Mouse (Mus musculus) hindbrain, postnatal 0 days (tissue): ENCODE measurements around the gene Rhou. TPM values are rescaled to one million over a fixed set of nuclear protein-coding genes. Genes with fewer than 3 reads are reported as not detected.
"Not testable (repeated sequence)": the region's sequence is repeated elsewhere in the genome, so short reads cannot be mapped to it uniquely, and the experiment has no call there.

Source experiments
- ATAC-seq: fragments of 200-750 bp; cut with Nextera tagmentation; 2 replicates; pipeline ENCODE4 v1.8.0; 2017; ENCODE audit warnings: mild to moderate bottlenecking, moderate TSS enrichment, moderate library complexity
- DNase-seq: peaks from one replicate; pipeline ENCODE4 v3.0.0-alpha.2; 2015; ENCODE audit warnings: low spot score
- H3K27ac ChIP-seq: fragments of 300-500 bp; sonication (generic); 2 replicates; pipeline ENCODE4 v1.5.1; 2014; ENCODE audit warnings: mild to moderate bottlenecking
- H3K27me3 ChIP-seq: fragments of 300-500 bp; sonication (generic); 2 replicates; pipeline ENCODE4 v1.6.1; 2014; ENCODE audit warnings: low read length, mixed read lengths; ENCODE audit not compliant: insufficient read depth
- H3K36me3 ChIP-seq: fragments of 300-500 bp; sonication (generic); 2 replicates; pipeline ENCODE4 v1.6.1; 2014; ENCODE audit warnings: low read length, mixed read lengths; ENCODE audit not compliant: insufficient read depth
- H3K4me1 ChIP-seq: fragments of 300-500 bp; sonication (generic); 2 replicates; pipeline ENCODE4 v1.6.1; 2014; ENCODE audit warnings: antibody characterized with exemption, low read length, mixed read lengths; ENCODE audit not compliant: insufficient read depth
- H3K4me2 ChIP-seq: fragments of 300-500 bp; sonication (generic); 2 replicates; pipeline ENCODE4 v1.6.1; 2014; ENCODE audit warnings: low read depth, mild to moderate bottlenecking, low read length, moderate library complexity, mixed read lengths
- H3K4me3 ChIP-seq: fragments of 300-500 bp; sonication (generic); 2 replicates; pipeline ENCODE4 v1.5.1; 2014; ENCODE audit warnings: low read length
- H3K9ac ChIP-seq: fragments of 300-500 bp; sonication (generic); replicated peaks from 2 replicates; pipeline ENCODE4 v1.6.1; 2014; ENCODE audit warnings: mild to moderate bottlenecking, low read length, moderate library complexity, mixed read lengths
- H3K9me3 ChIP-seq: fragments of 300-500 bp; sonication (generic); 2 replicates; pipeline ENCODE4 v1.6.1; 2016; ENCODE audit warnings: low read length, mixed read lengths
- CTCF ChIP-seq: IDR thresholded peaks from 2 replicates; pipeline ENCODE4 v1.5.1; 2016; ENCODE audit warnings: antibody characterized with exemption, control low read depth, low read depth
- WGBS: fragments of 180-500 bp; shearing (Covaris S2); extraction: QIAGEN DNeasy Blood & Tissue Kit; methylation state at CpG from one replicate; pipeline ENCODE4 v1.1.7; 2014; 5-methylcytosine and 5-hydroxymethylcytosine counted together
- polyA plus RNA-seq: library from polyadenylated mRNA; unstranded; fragments of >200 nt; fragmentation: Nextera tagmentation; extraction: Ambion mirVana; gene quantifications from 2 replicates; pipeline ENCODE4 v1.2.1, GENCODE M21; 2015
- total RNA-seq: library from RNA; depleted of rRNA; stranded (reverse); fragments of >200 nt; gene quantifications from 2 replicates; pipeline ENCODE4 v1.2.3, GENCODE M21; 2014; rRNA removed

Gene Rhou
- total RNA-seq (22.1 and 25.2 TPM in 2 replicates), polyA plus RNA-seq (7.8 and 7.9 TPM in 2 replicates)

DNA sequence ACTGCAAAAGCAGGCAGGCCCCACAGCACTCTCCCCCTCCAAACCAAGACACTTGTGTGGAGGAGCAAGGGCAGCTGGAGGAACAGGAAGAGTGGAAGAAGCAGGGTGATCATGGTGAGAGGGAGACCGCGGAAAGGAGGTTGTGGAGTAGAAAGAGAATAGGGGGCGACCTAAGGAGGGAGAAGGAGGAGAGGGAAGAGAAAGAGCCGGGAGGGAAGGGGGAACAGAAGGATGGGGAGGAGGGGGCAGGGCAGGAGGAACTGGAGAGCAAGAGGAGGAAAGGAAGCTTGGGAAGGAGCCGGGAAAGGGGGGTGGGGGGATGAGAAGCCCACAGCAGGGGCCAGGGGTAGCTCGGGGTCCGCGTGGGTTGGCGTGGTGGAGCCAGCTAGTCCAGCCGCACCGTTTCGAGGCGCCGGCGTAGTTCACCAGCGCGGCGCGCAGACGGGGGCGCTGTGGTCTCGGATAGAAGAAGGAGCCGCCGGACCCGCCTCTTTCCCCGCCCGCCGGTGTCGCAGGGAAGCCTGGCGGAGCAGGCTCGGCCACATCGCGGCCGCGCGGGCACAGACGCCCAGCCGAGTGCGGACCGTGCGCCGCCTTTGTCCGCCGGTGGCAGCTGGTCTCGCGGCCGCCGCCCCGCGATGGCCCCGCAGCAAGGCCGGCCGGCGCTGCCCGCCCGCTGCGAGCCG, at the start of gene Rhou:
TSS of gene Rhou (plus strand) at position 622 of the 686 bp plus-strand sequence.
- peak within 1 kb of the TSS; percentile 65 for H3K4me2 ChIP-seq
- peaks cover 7% of the 10 kb centered on the region; the same call in 1 of the 2 replicates for H3K36me3 ChIP-seq
- peaks cover 7% of the 10 kb centered on the region; the same call in 1 of the 2 replicates for H3K4me1 ChIP-seq
- peak within 1 kb of the TSS; percentile 92 for H3K27ac ChIP-seq
- ATAC-seq: peak; percentile 93
- no peaks in the 10 kb centered on the region for H3K9me3 ChIP-seq
- WGBS: 7% methylated on average over 39 of the region's 58 CpGs
- TF ChIP-seq CTCF: peak; percentile 72
- H3K27me3 ChIP-seq: no peaks in the 10 kb centered on the region
- peak within 1 kb of the TSS; percentile 84 for H3K9ac ChIP-seq
- peak within 1 kb of the TSS; percentile 78 for H3K4me3 ChIP-seq
- DNase-seq: peak; percentile 97

DNA sequence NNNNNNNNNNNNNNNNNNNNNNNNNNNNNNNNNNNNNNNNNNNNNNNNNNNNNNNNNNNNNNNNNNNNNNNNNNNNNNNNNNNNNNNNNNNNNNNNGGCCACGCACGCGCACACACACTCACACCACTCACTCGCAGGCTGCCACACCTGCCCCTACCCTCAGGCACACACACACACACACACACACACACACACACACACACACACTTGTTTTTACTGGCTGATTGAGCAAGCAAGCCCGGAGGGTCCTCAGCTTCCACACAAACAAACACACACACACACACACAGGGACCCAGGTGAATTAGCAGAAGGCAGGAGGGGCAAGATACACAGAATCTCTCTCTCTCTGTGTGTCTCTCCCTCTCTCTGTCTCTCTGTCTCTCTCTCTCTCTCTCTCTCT, 41.1 kb upstream of the Rhou start:
- H3K27me3 ChIP-seq, H3K27ac ChIP-seq, DNase-seq, H3K9me3 ChIP-seq, ATAC-seq, H3K9ac ChIP-seq, H3K4me1 ChIP-seq, H3K4me3 ChIP-seq, H3K4me2 ChIP-seq, H3K36me3 ChIP-seq: not testable (repeated sequence)
- 60% methylated on average over 1 of the region's 5 CpGs for WGBS

DNA sequence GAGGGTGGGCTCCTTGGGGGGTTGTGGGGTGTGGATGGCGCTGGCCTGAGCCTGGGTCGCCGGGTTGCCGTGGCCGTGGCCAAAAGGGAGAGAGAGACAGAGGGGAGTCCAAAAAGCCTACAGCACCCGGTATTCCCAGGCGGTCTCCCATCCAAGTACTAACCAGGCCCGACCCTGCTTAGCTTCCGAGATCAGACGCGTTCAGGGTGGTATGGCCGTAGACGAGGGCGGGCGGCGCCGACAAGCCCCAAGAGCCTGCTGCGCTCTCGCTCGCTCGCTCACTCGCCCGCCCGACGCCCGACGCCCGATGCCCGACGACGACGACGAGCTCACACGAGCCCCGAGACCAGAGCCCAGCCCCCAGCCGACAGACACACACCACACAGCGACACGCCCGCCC, 30.2 kb upstream of the Rhou start:
- not testable (repeated sequence) for H3K36me3 ChIP-seq, H3K4me3 ChIP-seq, H3K4me1 ChIP-seq, H3K4me2 ChIP-seq, DNase-seq, ATAC-seq, H3K27me3 ChIP-seq, H3K9me3 ChIP-seq, H3K27ac ChIP-seq, H3K9ac ChIP-seq
- WGBS: no CpG with 5 or more reads among the region's 39 CpGs

DNA sequence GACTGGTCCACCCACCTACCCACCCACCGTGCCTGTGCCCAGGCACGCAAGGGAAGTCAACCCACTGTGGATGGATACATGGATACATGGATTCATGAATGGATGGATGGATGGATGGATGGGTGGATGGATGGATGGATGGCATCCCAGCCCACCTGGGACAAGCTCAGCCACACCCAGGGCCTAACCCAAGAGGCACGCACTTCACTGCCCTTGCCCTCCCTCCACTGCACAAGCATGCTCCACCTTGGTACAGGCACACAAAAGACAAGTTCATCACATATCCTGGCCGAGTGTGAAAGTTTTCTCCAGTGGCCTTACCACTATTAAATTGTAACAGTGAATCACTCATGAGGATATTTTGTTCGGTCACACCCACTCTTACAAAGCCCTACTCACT, 29.5 kb upstream of the Rhou start:
- Histone ChIP-seq H3K27me3 (0 out of 2 replicates have a peak, but pooled peaks cover 3% of the 10 kb centered on the region), H3K4me1 (peaks cover 5% of the 10 kb centered on the region; the same call in 1 of the 2 replicates), H3K4me3 (no peak overlapping the region), H3K9ac (no peak overlapping the region), H3K9me3 (no peaks in the 10 kb centered on the region), H3K27ac (no peak overlapping the region), H3K4me2 (no peak overlapping the region), H3K36me3 (no peaks in the 10 kb centered on the region)
- TF ChIP-seq CTCF: no peak
- no peak for DNase-seq
- 64% methylated on average over 5 of the region's 5 CpGs for WGBS
- ATAC-seq: no peak

DNA sequence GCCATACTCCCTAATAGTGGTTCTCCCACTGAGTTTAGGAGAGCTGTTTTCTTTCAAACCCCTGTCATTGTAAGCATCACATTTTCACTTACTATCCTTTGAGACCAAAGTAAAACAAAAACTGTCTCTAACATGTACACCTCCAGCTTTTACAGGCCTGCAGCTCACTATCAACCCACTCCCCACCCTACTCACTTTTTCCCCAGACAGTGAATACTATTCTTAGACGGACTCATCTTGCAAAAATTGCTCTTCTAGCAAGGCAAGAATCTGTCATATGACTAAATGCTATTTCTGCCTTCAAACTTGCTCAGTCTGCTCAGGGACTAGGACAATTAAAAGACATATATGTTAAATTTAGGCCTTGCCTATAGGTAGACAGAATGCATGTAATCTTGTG, 29.0 kb upstream of the Rhou start:
- Histone ChIP-seq H3K4me1 (peaks cover 5% of the 10 kb centered on the region; the same call in 1 of the 2 replicates), H3K27me3 (0 out of 2 replicates have a peak, but pooled peaks cover 3% of the 10 kb centered on the region), H3K9ac (no peak overlapping the region), H3K4me3 (no peak overlapping the region), H3K36me3 (no peaks in the 10 kb centered on the region), H3K27ac (no peak overlapping the region), H3K4me2 (no peak overlapping the region), H3K9me3 (no peaks in the 10 kb centered on the region)
- DNase-seq (no peak), ATAC-seq (no peak)
- 58% methylated on average over 1 of the region's 1 CpGs for WGBS
- TF ChIP-seq CTCF: no peak

DNA sequence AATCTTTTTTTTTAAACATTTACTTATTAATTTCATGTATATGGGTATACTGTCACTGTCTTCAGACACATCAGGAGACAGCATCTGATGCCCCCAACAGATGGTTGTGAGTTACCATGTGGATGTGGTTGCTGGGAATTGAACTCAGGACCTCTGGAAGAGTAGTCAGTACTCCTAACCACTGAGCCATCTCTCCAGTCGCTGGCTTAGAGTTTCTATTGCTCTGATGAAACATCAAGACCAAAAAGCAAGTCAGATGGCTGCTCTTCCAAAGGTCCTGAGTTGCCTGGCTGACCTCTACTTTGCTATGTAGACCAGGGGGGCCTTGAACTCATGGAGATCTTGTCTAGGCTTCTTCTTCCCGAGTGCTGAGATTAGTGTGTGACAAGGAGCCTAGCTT, 28.0 kb upstream of the Rhou start:
- DNase-seq (no peak), ATAC-seq (no peak)
- H3K9me3 ChIP-seq: no peaks in the 10 kb centered on the region
- H3K36me3 ChIP-seq: no peaks in the 10 kb centered on the region
- H3K27ac ChIP-seq: no peak overlapping the region
- 0 out of 2 replicates have a peak, but pooled peaks cover 3% of the 10 kb centered on the region for H3K27me3 ChIP-seq
- no peak overlapping the region for H3K9ac ChIP-seq
- no peak for TF ChIP-seq CTCF
- H3K4me3 ChIP-seq: no peak overlapping the region
- no peak overlapping the region for H3K4me2 ChIP-seq
- WGBS: 28% methylated on average over 2 of the region's 2 CpGs
- H3K4me1 ChIP-seq: peaks cover 5% of the 10 kb centered on the region; the same call in 1 of the 2 replicates

DNA sequence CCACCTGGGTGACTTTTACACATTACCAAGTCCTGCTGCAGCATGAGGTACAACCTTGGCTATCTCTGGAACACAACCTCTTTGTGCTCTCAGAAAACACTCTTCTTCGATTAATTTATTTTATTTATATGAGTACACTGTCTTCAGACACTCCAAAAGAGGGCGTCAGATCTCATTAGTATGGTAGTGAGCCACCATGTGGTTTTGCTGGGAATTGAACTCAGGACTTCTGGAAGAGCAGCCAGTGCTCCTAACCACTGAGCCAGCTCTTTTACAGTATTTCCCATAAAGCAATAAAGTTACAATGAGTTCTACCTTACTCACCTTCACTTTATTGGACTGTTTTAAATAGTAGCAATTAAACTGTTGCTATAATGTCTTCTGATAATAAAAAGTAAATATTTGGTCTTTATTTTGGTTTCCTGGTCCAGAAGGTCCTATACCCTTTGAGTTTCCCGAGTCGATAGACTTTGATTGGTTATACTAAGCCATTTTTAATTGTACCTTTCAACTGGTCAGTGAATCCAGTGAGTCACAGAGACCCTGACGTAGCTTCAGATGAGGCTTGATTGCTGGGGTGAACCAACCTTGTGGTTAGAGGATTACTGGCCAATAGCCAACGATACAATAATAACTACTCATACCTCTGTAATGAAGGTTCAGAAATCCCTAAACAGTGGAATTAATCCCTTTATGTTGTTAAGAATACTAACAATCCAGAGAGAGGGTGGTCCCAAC, 26.1 kb upstream of the Rhou start:
- DNase-seq (no peak), ATAC-seq (no peak)
- Histone ChIP-seq H3K9me3 (no peaks in the 10 kb centered on the region), H3K9ac (no peak overlapping the region), H3K36me3 (no peaks in the 10 kb centered on the region), H3K4me1 (peaks cover 5% of the 10 kb centered on the region; the same call in 1 of the 2 replicates), H3K4me2 (no peak overlapping the region), H3K27ac (no peak overlapping the region), H3K27me3 (0 out of 2 replicates have a peak, but pooled peaks cover 3% of the 10 kb centered on the region), H3K4me3 (no peak overlapping the region)
- 67% methylated on average over 6 of the region's 6 CpGs for WGBS
- 0 out of 2 replicates have a peak, but pooled peaks have one; percentile 5 for TF ChIP-seq CTCF
